Mouse (Mus musculus) testis, adult 10 weeks (tissue): Measurements from ENCODE around the gene Tial1. TPM values are rescaled to one million over a fixed set of nuclear protein-coding genes. Genes with fewer than 3 reads are reported as not detected.

ENCODE experiments used
- polyA plus RNA-seq: library from polyadenylated mRNA; stranded (reverse); fragments of 350-450 nt; fragmentation: Illumina TruSeq; extraction: RNeasy Lipid Tissue Mini Kit (QIAGEN cat#74804); gene quantifications from one replicate; pipeline ENCODE4 v1.2.3, GENCODE M21; 2014; ENCODE audit warnings: low read depth, low replicate concordance

Tial1 gene
- 151 TPM for polyA plus RNA-seq

GRCm38 (mm10) chr7:128461285-128462215 lies at the start of gene Tial1:
TSS of gene Tial1 (minus strand) at chr7:128461717.

GRCm38 (mm10) chr7:128417930-128418779 lies 43.4 kb downstream of the Tial1 start, which contains the start of gene Rgs10:
TSS of gene Rgs10 (minus strand) at chr7:128418758.

Other genes with a start within 250 kb of the Tial1 start
- gene Armc5, start 224.4 kb downstream of the Tial1 start, polyA plus RNA-seq, result 0.22 TPM
- gene 9130023H24Rik, start 223.7 kb downstream of the Tial1 start, polyA plus RNA-seq, result 8.1 TPM
- gene Tgfb1i1, start 214.9 kb downstream of the Tial1 start, polyA plus RNA-seq, result 0.50 TPM
- not detected for gene Slc5a2, start 196.1 kb downstream of the Tial1 start, polyA plus RNA-seq
- gene BC017158, start 163.5 kb downstream of the Tial1 start, polyA plus RNA-seq, result 0.99 TPM
- gene Rgs10, start 43.0 kb downstream of the Tial1 start, polyA plus RNA-seq, result 33.4 TPM
- gene Bag3, start 61.9 kb upstream of the Tial1 start, polyA plus RNA-seq, result 9.8 TPM
- gene Inpp5f, start 149.6 kb upstream of the Tial1 start, polyA plus RNA-seq, result 8.3 TPM